Mouse (Mus musculus): ENCODE measurements at regions not wholly inside any gene's neighbourhood (a gene's known extent, or its start where the extent isn't known, plus 50 kb on each side); places are given as distances from the start of the nearest gene placed in this dataset.
"Not testable (repeated sequence)": the region's sequence is repeated elsewhere in the genome, so short reads cannot be mapped to it uniquely, and the experiment has no call there.

DNA sequence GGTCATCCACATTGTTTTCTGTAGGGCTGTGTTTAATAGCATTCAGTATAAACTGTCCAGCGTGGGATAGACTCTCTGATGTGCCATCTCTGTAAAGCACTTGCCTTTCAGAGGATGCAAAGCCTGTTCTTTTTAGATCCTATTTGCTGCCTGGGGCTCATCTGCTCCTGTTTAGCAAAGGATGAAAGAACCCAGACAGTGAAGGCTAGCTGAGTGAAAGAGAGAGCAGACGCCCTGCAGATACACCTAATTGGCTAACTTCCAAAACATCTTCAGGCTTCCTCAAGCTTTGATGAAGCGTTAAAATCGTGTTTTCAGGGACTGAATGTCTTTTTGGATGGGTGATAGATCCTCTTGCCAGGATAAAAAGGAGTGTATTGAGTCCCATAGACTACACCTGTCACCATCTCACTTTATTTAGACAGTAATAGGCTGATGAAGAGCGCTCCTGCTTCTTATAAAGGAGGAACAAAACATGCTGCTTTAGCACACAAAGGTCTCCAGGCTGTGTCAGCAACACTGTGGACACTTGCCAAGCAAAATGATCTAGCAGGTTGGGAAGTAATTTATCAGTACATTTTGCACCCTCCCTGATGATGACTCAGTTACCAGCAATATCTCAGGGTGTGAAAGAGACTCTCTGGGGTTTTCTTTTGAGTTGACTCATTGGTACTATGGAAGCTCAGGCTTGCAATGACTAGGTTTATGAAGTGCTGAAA lies 4717.3 kb downstream of the 9330182O14Rik start:
- peak in 1 of 2 experiments; percentile 5 for DNase-seq

- no peak for DNase-seq
These were observed 4722.9 kb downstream of the 9330182O14Rik start for GRCm38 (mm10) chr15:44857080-44857479.

DNA sequence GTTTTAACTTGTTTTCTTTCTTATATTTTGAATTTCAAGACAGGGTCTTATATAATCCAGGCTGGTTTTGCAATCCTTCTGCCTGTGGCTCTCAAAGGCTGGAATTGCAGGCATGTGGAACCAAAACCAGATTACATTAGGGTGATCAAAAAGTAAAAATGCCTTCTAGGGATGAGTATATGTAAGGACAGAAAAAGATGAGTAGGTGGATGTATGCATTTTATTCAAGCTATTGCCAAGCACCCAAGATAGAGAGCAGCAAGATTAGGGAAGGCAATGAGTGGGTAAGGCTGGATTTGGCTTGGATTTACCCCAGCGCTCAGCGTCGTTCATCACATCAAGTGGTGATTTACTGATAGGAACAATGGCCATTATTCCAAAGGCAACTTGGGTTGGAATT lies 4725.2 kb downstream of the 9330182O14Rik start:
- no peak for DNase-seq

GRCm38 (mm10) chr15:44860204-44860806 lies 4726.1 kb downstream of the 9330182O14Rik start:
- DNase-seq: no peak

GRCm38 (mm10) chr15:44868537-44868936 lies 4734.4 kb downstream of the 9330182O14Rik start:
- DNase-seq: peak in 1 of 2 experiments; percentile 22

- DNase-seq: no peak
These were observed 4734.9 kb downstream of the 9330182O14Rik start for GRCm38 (mm10) chr15:44869023-44869422.

GRCm38 (mm10) chr15:44869672-44870071 lies 4735.5 kb downstream of the 9330182O14Rik start:
- no peak for DNase-seq

- DNase-seq: not testable (repeated sequence)
These were observed 4736.8 kb downstream of the 9330182O14Rik start for GRCm38 (mm10) chr15:44870934-44871333.

DNA sequence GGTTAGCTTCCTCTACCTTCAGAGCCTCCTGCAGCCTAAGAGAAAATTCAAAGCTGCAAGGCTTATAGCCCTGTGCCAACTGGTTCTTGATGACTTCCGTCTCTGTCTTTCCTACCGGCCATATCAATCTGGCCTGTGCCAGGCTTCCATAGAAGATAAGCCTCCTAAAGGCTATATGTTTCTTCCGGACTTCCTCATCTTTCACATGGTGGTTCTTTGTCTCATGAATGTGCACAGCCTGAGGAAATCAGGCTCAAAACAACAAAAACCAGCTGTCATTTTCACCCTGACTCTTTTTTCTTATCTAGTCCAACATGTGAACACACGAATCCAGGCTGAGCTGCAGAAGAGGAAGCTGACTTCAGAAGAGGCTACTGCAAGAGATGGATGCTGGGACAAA lies 4748.1 kb downstream of the 9330182O14Rik start:
- DNase-seq: no peak

DNA sequence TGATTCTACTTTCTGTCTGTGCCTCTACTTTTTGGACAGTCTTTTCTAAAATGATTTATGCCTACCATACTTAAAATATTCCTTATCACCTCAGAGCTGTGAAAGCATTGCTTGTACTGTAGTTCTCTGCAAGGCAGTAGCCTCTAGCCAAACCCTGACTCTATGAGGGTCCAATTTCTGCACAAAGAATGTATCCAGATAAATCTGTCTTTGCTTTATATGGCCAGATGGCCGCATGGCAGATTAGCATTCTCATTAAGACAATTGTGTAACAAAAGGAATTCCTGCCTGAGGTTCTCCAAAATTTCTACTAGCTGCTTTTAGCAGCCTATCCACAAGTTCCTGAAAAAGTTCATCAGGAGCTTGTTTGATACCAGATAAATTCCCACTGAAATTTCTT lies 4757.4 kb downstream of the 9330182O14Rik start:
- no peak for DNase-seq

DNA sequence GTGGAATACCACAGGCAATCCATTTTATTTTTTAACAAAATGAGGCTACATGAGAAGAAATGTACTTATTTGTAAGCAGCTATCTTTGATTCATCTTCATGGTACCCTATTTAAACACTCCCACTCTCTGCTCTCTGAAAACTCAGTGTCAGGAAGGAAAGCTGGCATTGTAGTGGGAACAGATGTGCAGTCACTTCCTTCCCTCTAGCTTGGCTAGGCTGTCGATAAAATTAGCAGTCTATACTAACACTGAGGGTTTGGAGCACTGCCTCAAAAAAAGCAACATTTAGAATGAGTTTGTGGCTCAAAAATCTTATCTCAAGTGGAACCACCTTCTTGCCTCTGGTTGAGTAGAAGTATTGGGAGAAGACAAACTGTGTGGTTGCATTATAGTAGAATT lies 4762.1 kb downstream of the 9330182O14Rik start:
- DNase-seq: no peak

- DNase-seq: no peak
These were observed 4763.4 kb downstream of the 9330182O14Rik start for GRCm38 (mm10) chr15:44897572-44897971.

GRCm38 (mm10) chr15:44907133-44907532 lies 4773.0 kb downstream of the 9330182O14Rik start:
- no peak for DNase-seq

- no peak for DNase-seq
These were observed 4779.3 kb downstream of the 9330182O14Rik start for GRCm38 (mm10) chr15:44913434-44913833.

GRCm38 (mm10) chr15:44915005-44915404 lies 4780.8 kb downstream of the 9330182O14Rik start:
- no peak for DNase-seq

DNA sequence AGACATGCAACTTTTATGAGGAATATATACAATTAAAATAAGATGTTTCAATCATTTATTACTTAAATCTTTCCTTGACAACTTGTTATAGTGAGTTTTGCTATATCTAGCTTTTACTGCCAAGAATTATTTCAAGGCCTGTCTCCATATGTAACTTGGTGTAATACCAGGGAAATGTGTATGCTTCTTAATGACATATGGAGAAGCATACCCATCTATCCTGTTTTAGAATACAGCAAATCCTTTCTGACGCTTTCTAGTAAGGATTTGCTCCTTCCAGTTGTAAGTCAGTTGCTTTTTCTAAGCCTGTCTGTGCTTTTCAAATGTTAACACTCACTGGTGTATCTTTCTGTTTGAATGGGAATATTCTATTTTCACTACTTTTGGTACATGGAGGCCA lies 4782.3 kb downstream of the 9330182O14Rik start:
- no peak for DNase-seq

DNA sequence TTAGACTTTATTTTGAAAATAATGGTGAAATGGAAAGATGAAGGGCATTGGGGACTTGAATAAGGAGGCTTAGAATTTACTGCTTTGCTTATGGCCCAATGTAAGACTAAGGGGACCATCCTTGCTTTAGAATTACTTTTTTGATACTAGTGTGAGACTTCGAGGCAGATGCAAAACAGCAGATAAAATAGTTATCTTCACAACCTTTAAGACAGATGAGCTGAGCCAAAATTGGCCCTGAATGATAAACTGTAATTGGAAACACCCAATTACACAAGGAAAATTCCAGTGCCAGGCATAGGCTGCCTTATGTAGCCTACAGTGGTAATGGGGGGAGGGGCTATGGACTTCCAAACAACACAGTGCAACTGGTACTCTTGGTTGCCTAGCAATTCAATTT lies 4790.5 kb downstream of the 9330182O14Rik start:
- DNase-seq: no peak

- no peak for DNase-seq
These were observed 4792.9 kb downstream of the 9330182O14Rik start for GRCm38 (mm10) chr15:44927058-44927457.

GRCm38 (mm10) chr15:44948626-44949025 lies 4814.5 kb downstream of the 9330182O14Rik start:
- no peak for DNase-seq

DNA sequence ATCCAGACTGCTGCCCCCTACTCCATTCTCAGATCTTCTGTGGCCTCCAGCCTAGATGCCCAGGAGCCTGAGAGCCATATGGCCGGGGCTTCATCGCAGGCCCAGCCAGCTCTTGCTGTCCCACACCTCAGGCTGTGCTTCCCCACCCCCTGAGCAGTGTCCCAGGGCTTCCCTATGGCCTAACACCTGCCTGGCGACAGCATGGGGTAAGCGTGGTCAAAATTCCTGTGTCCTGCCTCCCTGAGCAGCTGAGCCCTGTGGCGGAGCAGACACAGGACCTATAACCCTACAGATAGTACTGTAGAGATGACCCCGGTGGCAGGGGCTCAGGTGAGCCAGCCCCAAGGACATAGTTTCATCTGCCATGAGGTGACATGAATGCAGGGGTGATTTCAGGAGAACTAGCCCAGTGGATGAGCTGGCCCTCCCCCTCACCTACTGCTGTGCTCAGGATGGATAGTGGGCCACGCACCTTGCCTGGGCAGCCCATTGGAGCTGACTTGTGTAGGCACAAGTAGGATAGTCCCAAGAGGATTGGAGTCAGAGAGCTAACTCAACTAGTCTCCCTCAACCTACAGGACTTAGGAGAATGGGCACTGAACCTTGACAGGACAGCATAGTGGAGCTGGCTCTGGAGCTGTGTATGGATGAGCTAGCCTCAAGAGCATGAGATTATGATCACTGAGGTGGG lies 4816.9 kb downstream of the 9330182O14Rik start:
- DNase-seq: no peak
